ENCODE assay signal across 9 mouse cellular contexts in genomic region chr3:103904705-103905104, GRCm38 (mm10). TPM values are rescaled to one million over a fixed set of nuclear protein-coding genes. Genes with fewer than 3 reads are reported as not detected.
DNase-seq lines count a peak whose midpoint lies in the region; ATAC-seq and TF ChIP-seq lines count a peak whose summit lies in the region.
"Had no signal": no experiment of that assay in that cellular context is flagged by ENCODE, and none has a peak within 500 bp of the region (broad histone marks: within the 10 kb centered on the region; RNA-seq: fewer than 3 reads in every experiment).

No protein-coding gene starts in this region.

- 82% methylated on average over 1 of the region's 1 CpGs for WGBS in forebrain, embryonic 16.5 days

- no peaks in the 10 kb centered on the region for H3K9me3 ChIP-seq in forebrain, embryonic 16.5 days (ENCODE audit: control insufficient read depth, low read length)
- H3K9me3 ChIP-seq: limb, embryonic 15.5 days had no signal

- intact Hi-C loops in gastrocnemius, postnatal 14 days (cut with DNase I; ENCODE audit: low total_unique reads) = loop anchor here (10.0 kb wide), 1 partner anchor 540 kb away; no protein-coding TSS in a partner anchor

- POLR2A ChIA-PET in Patski (lab: Charles Lee) = interaction anchor here (0.5 to 1.1 kb wide), 3 partner anchors 9 to 334 kb away, joined by 3 to 4 read pairs (median 3); partner anchors contain the start of gene Rsbn1

- no peak for ATAC-seq in Patski
- ATAC-seq in forebrain, embryonic 16.5 days = no peak

- CTCF ChIA-PET in Patski (lab: Charles Lee) = interaction anchor here (0.7 to 2.1 kb wide), 8 partner anchors 9 to 151 kb away, joined by 3 to 7 read pairs (median 4); partner anchors contain the start of gene Rsbn1

- H3K4me1 ChIP-seq in forebrain, embryonic 16.5 days (replicated peaks; ENCODE audit: control insufficient read depth, insufficient read depth, low read length) = no peaks in the 10 kb centered on the region
- H3K4me1 ChIP-seq: limb, embryonic 15.5 days had no signal

- no peak overlapping the region for H3K4me2 ChIP-seq in forebrain, embryonic 16.5 days (ENCODE audit: low read length)
- H3K4me2 ChIP-seq: limb, embryonic 15.5 days had no signal

- no peaks in the 10 kb centered on the region for H3K27me3 ChIP-seq in Patski
- H3K27me3 ChIP-seq in forebrain, embryonic 16.5 days (replicated peaks; ENCODE audit: control insufficient read depth, insufficient read depth, low read length) = no peaks in the 10 kb centered on the region
- H3K27me3 ChIP-seq: limb, embryonic 15.5 days had no signal

- DNase-seq in gastrocnemius, postnatal 10 days = peak; percentile 21
- DNase-seq in gastrocnemius, postnatal 14 days = no peak
- DNase-seq in 3T3-L1 (ENCODE audit: low read depth, low spot score) (peak; percentile 84), Patski (ENCODE audit: low read depth, low spot score) (no peak)
- peak; percentile 23 for DNase-seq in embryo, embryonic 11 days
- DNase-seq in lung, postnatal 25 days (ENCODE audit: low spot score) = peak; percentile 57
- no peak for DNase-seq in ovary, postnatal 14 days (ENCODE audit: low spot score)

- H3K27ac ChIP-seq in forebrain, embryonic 16.5 days (ENCODE audit: low read length) = no peak overlapping the region
- H3K27ac ChIP-seq: limb, embryonic 15.5 days had no signal

- TF ChIP-seq CTCF in Patski (IDR thresholded peaks at IDR 0.05) = peak; percentile 82

- no peak overlapping the region for H3K4me3 ChIP-seq in forebrain, embryonic 16.5 days (replicated peaks; ENCODE audit: low read length)
- H3K4me3 ChIP-seq: limb, embryonic 15.5 days had no signal

- in situ Hi-C loops in Patski (cut with MboI; ENCODE audit: low pct_unique_long_range_greater_than_20kb) = no loop called here

- H3K36me3 ChIP-seq in forebrain, embryonic 16.5 days (ENCODE audit: control insufficient read depth, insufficient read depth) = no peaks in the 10 kb centered on the region
- H3K36me3 ChIP-seq: limb, embryonic 15.5 days had no signal

- H3K9ac ChIP-seq in forebrain, embryonic 16.5 days (replicated peaks; ENCODE audit: low read depth, low read length) = no peak overlapping the region
- H3K9ac ChIP-seq: limb, embryonic 15.5 days had no signal

RNA-seq across cellular contexts. Expression of gene Rsbn1, which starts 9.2 kb away (rescaled TPM):
- 1 to 10 TPM; 8.0 to 9.8 TPM for total RNA-seq in gastrocnemius, postnatal 10 days (2021)
- 1 to 10 TPM; 6.0 to 7.2 TPM for total RNA-seq in gastrocnemius, postnatal 14 days (2021)
- polyA plus RNA-seq in Patski (2021) = 13.9 TPM
- polyA plus RNA-seq in forebrain, embryonic 16.5 days (2015; fragmentation: Nextera tagmentation; extraction: Ambion mirVana) = 21.1 and 23.4 TPM in 2 replicates

RNA-seq across cellular contexts. Expression of gene Ptpn22, which starts 45.1 kb away (rescaled TPM):
- total RNA-seq in gastrocnemius, postnatal 10 days (2021) = under 1 TPM; 0.26 to 0.81 TPM
- total RNA-seq in gastrocnemius, postnatal 14 days (2021) = under 1 TPM; 0.37 to 0.75 TPM
- polyA plus RNA-seq in Patski (2021) = 1.7 TPM
- 0.10 and 0.24 TPM in 2 replicates for polyA plus RNA-seq in forebrain, embryonic 16.5 days (2015; fragmentation: Nextera tagmentation; extraction: Ambion mirVana)

Comparison
In these comparisons a context has a peak if more than half of its experiments do, and no peak if none do; other contexts are left out.
1. DNase-seq: peak in gastrocnemius, postnatal 10 days (single experiment), 3T3-L1 (single experiment), embryo, embryonic 11 days (single experiment) and lung, postnatal 25 days (single experiment); none in gastrocnemius, postnatal 14 days (single experiment), Patski (single experiment) and ovary, postnatal 14 days (single experiment).